Mouse (Mus musculus) hindlimb bud, embryonic 11.5 days (tissue): ENCODE measurements around the gene Crlf2.

Experiments
- DNase-seq: peaks from one replicate; pipeline ENCODE4 v3.0.0-alpha.2; 2012; ENCODE audit warnings: low read depth, low spot score; ENCODE audit errors: extremely low spot score

Gene Crlf2

GRCm38 (mm10) chr5:109558404-109559160 lies at the start of gene Crlf2:
Gene Crlf2 (minus strand): TSS chr5:109558993.
- peak; percentile 69 for DNase-seq

- peak; percentile 10 for DNase-seq
Observed at GRCm38 (mm10) chr5:109602585-109602984, 43.8 kb upstream of the Crlf2 start.

DNA sequence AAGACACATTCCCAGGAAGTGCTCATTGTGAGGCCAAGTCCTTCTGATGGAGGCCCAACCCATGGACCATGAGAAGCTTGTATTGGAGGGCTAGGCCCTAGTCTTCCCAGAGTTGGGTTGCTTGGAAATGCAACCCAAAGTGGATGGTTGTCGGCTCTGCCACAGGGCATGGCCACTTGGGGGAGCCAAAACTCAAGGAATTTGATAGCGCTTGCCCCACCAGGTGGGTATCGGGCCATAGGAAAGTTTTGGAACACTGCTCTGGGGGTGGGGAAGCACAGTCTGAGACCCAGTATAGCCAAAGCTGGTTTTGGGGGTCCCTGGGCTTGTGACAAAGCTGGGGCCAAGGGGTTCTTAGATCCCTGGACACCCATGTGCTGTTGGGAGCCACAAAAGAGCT lies 42.3 kb upstream of the Crlf2 start:
- DNase-seq, result no peak

DNA sequence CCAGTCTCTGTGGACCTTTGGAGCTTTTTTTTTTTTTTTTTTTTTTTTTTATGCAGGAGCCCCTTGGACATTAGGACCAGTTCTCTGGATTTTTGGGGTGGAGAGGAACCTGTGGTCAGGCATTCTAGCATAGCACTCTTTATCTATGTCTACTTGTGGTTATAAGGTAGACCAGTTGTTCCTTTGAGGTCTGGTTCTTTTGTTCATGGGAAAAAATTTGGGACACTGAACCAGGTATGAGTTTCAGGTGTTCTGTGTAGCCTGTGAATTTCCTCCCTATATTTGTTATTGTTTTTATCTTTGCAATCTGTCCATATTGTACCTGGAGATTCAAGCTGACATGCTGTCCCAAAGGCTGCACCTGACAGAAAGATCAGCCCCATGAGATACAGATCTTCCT lies 40.1 kb upstream of the Crlf2 start:
- peak; percentile 44 for DNase-seq

GRCm38 (mm10) chr5:109596647-109597046 lies 37.9 kb upstream of the Crlf2 start:
- DNase-seq, result no peak

DNA sequence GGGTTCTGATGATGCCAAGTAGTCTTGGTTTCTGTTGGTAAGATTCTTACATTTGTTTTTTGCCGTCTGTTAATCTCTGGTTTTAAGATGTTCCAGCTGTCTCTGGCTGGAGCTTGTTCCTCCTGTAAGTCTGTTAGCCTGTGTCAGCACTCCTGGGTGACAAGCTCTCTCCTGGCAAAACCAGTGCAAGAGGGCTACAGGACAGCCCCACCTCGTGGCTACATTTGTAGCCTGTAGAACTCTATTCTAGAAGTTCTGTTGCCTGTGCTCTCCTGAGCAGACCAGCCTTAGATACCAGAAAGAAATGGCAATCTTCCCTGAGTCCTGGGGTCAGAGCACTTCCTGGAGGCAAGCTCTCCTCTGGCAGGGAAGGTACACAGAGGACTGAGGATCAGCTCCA lies 4.0 kb upstream of the Crlf2 start:
- DNase-seq, result no peak

DNA sequence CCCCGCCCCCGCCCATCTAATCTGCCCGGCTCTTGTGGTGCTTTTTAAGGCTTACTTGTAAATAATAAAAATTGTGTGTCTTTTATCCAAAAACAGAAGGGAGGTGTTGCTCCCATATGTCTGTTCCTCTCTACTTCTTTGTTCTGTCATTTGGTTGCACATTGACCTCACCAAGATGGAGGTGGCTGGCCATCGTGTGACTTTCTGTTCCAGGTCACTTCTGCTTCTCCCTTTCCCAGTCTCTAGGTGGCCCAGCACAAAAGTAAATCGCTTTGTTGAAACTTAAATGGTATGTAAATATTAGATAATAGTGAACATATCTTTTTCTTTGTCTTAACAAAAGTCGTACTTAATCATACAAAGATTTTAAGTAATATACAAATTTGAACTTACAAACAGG lies 398 bp upstream of the Crlf2 start:
- DNase-seq, result no peak

DNA sequence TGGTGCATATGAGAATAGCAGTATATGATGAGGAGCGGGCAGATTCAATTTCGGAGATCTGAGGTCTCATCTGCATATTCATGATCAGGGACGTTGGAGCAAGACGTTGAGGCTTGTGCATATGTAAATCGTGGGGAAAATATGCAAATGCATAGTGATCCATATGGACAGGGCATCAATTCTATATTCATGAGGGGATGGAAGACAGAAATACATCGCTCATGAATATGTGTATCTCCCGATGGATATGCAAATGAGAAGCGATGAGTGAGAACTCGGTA lies 730 bp downstream of the Crlf2 start:
- peak; percentile 49 for DNase-seq

DNA sequence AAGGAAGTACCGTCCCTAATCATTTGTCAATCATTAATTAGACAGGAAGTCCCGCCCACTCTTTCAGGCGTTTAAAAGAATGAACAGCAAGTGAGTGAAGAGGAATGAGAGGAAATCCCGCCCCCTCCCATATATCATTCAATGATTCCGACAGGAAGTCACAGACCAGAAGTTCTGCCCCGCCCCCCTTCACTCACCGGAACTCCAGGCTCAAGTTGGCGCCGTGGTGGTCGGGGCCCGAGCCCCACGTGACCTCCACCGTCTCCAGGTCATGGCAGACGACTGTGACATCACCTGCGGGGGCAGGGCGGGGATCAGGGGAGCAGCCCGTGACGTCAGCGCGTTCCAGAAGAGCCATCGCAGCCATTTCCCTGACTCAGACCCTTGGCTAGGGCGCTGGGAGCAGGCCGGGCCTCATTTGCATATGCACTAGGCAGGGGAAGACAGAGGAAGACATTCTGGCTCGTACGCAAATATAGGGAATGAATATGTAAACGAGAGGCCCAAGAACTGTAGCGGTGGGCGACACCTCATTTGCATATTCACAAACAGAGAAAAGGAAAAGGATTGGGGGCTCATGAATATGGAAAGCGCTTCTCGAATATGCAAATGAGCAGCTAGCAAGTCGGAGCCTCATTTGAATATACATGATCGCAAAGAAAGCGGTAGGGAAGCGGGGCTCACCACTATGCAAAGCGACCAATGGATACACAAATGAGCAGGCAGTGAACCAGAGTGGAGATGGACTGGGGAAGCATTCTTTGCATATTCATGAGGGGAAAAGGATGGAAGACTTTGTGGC lies 1.3 kb downstream of the Crlf2 start:
- peak; percentile 87 for DNase-seq

GRCm38 (mm10) chr5:109556591-109557320 lies 2.0 kb downstream of the Crlf2 start:
- no peak for DNase-seq

DNA sequence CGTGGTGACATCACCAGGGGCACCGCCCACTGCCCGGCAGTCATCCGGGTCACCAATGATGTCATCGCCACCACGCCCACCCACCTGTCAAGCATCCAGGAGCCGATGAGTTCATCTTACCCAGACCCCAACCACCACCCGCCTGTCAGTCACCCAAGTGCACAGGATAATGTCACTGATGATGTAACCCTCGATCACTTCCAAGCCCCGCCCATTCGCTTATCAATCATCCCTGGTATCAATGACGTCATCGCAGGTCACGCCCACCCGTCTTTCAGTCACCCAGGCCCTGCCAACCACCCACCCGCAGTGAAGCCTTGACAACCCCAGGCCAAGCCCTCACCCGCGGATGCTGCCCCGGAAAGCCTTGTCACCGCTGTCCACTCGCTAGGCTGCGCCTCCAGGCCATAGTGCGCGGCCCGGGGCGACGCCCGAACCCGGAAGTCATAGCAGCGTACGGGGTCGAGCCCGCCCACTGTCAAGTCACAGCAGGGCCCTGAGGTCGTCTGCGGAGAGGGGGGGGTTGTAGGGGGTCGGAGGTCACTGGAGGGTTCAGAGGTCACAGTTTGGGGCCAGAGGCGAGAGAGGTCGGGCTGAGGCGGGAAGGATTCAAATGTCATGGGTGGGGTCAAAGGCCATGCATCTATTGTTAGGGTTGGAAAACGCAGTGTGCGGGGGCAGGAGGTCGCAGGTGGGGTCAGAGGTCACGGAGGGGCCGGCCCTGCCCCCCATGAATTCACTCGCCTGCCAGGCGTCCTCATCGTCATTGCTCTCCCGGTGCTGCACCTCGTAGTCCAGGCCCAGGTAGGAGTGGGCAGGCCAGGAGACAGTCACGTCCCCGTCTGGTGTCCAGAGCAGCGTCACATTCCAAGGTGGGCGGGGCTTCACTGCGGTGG lies 2.9 kb downstream of the Crlf2 start:
- DNase-seq, result no peak

GRCm38 (mm10) chr5:109555236-109555675 lies 3.5 kb downstream of the Crlf2 start:
- no peak for DNase-seq

DNA sequence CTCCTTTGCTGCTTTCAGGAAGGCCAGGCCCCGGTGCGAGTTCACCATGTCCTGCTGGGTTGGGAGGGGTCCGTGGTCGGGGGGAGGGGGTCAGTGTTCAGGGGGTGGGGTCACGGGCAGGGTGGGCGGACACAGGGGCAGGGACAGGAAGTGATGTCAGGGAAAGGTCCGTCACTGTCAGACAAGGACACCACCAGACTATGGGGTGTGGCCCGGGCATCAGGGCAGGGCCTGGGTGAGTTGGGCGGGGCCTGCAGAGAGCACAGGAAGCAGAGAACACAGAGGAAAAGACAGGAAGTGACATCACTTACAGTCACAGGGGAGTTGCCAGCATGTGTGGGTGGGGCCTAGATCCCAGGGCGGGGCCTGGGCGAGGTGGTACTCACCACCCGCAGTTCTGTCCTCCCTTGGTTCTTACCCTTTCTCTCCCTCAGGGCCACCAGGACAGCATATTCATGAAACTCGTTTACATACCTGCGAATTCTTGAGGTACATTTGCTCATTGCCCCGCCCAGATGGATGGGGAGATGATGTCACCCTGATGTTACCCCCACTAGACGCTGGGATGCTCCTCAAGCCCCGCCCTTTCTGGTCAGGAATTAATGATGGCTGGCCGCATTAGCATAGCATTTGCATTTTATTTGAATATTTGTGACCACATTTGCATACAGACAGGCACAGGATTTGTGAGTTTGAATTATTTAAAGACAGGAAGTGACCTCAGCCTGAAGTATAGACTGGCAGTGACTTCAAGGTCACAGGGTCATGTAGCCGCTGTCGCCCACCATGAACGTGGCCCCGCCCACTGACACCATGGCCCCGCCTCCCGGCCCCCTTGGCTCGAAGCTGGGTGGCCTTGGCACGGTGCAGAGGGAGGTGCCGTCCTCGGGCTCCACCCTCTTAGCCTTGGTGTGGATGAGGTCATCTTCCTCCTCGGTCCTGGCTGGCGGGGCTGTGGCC lies 4.4 kb downstream of the Crlf2 start:
- no peak for DNase-seq

- no peak for DNase-seq
Observed at GRCm38 (mm10) chr5:109553160-109553930, 5.4 kb downstream of the Crlf2 start.

DNA sequence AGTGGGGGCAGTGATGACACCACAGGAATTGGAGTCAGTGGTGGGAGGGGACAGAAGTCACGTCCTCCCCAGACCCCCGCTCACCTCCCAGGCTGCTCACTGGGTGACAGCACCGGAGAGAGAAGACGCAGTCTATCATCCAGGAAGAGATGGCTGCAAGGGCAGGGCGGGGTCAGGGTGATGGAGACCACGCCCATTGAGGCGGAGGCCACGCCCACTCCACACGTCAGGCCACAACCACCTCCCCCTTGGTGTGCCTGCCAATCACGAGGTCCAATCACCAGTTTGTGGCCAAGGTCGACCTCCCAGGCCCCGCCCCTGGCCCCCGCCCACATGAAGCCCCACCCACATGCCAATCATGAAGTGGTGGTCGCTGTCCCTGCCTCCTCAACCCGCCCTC lies 6.3 kb downstream of the Crlf2 start:
- DNase-seq, result no peak

GRCm38 (mm10) chr5:109552116-109552515 lies 6.7 kb downstream of the Crlf2 start:
- no peak for DNase-seq

DNA sequence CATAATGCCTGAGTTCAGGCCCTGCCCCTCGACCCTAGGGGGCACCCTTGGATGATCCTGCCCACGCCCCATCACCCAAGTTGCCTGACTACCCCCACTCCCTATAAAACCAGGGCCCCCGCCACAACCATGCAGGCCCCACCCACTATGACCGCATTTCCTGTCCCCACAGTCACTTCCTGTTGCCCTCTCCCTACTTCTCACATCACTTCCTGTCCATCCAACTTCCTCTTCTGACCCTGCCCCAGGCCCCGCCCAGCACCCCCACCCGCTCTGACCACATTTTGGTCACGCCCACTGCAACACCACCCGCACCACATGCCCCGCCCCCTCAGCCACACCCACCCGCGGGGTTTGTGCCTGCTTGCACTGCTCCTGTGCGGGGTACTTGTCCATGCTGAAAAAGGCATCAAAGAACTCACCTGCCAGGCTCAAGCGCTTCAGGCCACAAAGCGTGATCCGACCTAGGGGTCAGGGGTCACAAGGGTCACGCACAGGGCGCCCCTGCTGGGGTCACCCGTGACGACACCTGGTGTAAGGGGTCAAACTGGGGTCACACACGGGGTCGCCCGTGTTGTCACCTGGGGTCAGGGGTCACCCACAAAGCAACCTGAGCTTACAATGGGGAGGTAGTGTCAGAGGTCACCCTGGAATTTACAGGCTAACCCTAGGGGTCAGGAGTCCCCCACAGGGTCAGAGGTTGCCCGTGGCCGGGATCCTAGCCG lies 7.6 kb downstream of the Crlf2 start:
- DNase-seq, result no peak

DNA sequence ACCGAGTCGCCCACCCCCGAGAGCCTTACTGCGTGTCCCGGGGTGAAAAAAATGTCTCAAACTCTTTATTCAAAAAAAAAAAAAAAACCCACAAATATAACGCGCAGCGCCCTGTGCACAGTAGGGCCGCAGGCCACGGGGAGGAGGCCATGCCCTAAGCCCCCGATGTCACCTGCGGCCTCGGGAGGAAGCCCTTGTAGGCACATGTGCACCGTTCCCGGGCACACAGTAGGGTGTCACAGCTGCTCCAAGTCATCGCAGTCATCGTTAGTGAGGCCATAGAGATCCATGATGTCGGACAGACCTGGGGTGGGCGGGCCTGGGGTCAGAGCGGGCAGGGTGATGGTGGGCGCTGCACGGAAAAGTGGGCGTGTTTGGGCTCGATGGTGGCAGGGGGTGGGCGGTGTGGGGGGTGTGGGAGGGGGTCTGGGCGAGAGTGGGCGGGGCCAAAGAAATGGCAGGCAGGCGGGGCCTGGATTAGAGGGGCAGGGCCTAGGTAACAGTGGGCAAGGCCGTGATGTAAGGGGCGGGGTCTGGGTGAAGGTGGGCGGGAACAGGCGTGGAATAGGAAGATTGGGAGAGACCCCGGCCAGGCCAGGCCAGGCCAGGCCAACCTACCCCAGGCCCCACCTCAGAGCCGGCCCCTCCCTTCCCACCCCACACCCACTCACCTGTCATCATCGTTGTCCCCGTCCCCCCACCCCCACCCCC lies 8.4 kb downstream of the Crlf2 start:
- DNase-seq, result no peak
